In the genomic region with DNA sequence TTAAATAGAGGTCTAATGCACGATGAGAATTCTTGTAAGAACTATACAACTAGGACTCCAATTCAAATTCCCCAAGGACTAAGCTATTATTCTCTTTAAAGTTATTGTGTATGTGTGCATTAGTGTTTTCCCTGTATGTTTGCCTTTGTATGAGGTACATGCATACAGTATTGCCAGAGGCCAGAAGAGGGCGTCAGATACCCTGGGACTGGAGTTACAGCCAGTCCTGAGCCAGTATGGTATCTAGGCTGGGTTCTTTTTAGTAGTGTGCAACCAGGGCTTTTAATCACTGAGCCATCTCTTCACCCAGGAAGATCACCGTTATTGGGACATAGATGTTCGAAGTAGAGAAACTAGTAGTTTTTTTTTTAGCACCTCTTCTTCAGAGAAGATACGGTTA, we compare ENCODE assay signal across 11 mouse cellular contexts.
DNase-seq lines count a peak whose midpoint lies in the region; ATAC-seq lines count a peak whose summit lies in the region.
"Had no signal": no experiment of that assay in that cellular context is flagged by ENCODE, and none has a peak within 500 bp of the region (broad histone marks: within the 10 kb centered on the region; RNA-seq: fewer than 3 reads in every experiment).

No protein-coding gene starts in this region.

- H3K9me3 ChIP-seq in midbrain, embryonic 10.5 days (replicated peaks): no peaks in the 10 kb centered on the region
- no peaks in the 10 kb centered on the region for H3K9me3 ChIP-seq in midbrain, embryonic 16.5 days (replicated peaks; ENCODE audit: control insufficient read depth, low read length, poor library complexity, severe bottlenecking)

- intact Hi-C loops in heart, postnatal 10 days (cut with DNase I): loop anchor here (5.0 kb wide), 4 partner anchors 153 to 1178 kb away; partner anchors contain the start of gene Esrrg
- intact Hi-C loops in heart, postnatal 25 days (cut with DNase I): loop anchor here (5.0 kb wide), 1 partner anchor 318 kb away; no protein-coding TSS in a partner anchor

- no peak overlapping the region for H3K4me2 ChIP-seq in midbrain, embryonic 16.5 days (ENCODE audit: low read length)
- H3K4me2 ChIP-seq: hindbrain, embryonic 14.5 days had no signal

- H3K9ac ChIP-seq in midbrain, embryonic 16.5 days (ENCODE audit: low read depth, low read length): no peak overlapping the region
- H3K9ac ChIP-seq: hindbrain, embryonic 14.5 days had no signal

- H3K36me3 ChIP-seq in midbrain, embryonic 10.5 days: no peaks in the 10 kb centered on the region
- no peaks in the 10 kb centered on the region for H3K36me3 ChIP-seq in midbrain, embryonic 16.5 days (ENCODE audit: control insufficient read depth, insufficient read depth, low read length)

- H3K27me3 ChIP-seq in midbrain, embryonic 10.5 days (ENCODE audit: low read depth, poor library complexity, severe bottlenecking): no peaks in the 10 kb centered on the region; the same call in 1 of the 2 replicates
- H3K27me3 ChIP-seq in midbrain, embryonic 16.5 days (ENCODE audit: control insufficient read depth, insufficient read depth, low read depth, low read length): no peaks in the 10 kb centered on the region

- no peak overlapping the region for H3K4me3 ChIP-seq in midbrain, embryonic 10.5 days
- H3K4me3 ChIP-seq in midbrain, embryonic 16.5 days (ENCODE audit: low read depth, low read length): no peak overlapping the region

- no peak overlapping the region for H3K27ac ChIP-seq in midbrain, embryonic 10.5 days (replicated peaks)
- no peak overlapping the region for H3K27ac ChIP-seq in midbrain, embryonic 16.5 days (ENCODE audit: low read length)
- H3K27ac ChIP-seq: hindbrain, embryonic 14.5 days had no signal

- ATAC-seq in midbrain, embryonic 16.5 days: no peak
- 0 out of 2 replicates have a peak, but pooled peaks have one; percentile 27 for ATAC-seq in megakaryocyte progenitor cell, adult 5-6 weeks (replicated peaks; ENCODE audit: poor library complexity)

- 68% methylated on average over 5 of the region's 5 CpGs for WGBS in midbrain, embryonic 10.5 days
- 69% methylated on average over 5 of the region's 5 CpGs for WGBS in midbrain, embryonic 16.5 days

- peak; percentile 12 to 14 for DNase-seq in heart, postnatal 10 days
- DNase-seq in heart, postnatal 25 days (ENCODE audit: low spot score): no peak
- peak; percentile 37 for DNase-seq in midbrain, embryonic 10.5 days (ENCODE audit: low spot score)
- peak; percentile 32 to 54 for DNase-seq in adrenal gland, postnatal 36 days
- no peak for DNase-seq in MN1 (ENCODE audit: low spot score)
- DNase-seq in cerebellum, adult 8-10 months: no peak
- DNase-seq: right cerebral cortex, postnatal 25 days; thymus, postnatal 14 days had no signal

- peaks cover 15% of the 10 kb centered on the region for H3K4me1 ChIP-seq in midbrain, embryonic 10.5 days
- no peaks in the 10 kb centered on the region for H3K4me1 ChIP-seq in midbrain, embryonic 16.5 days (ENCODE audit: control insufficient read depth, insufficient read depth, low read length)

Comparison
In these comparisons a context has a peak if more than half of its experiments do, and no peak if none do; other contexts are left out.
1. DNase-seq: peak in heart, postnatal 10 days (2 of 2), midbrain, embryonic 10.5 days (single experiment) and adrenal gland, postnatal 36 days (2 of 2); none in heart, postnatal 25 days (single experiment), MN1 (single experiment) and cerebellum, adult 8-10 months (single experiment).